Mouse (Mus musculus): ENCODE results near the gene Gsto2. TPM values are rescaled to one million over a fixed set of nuclear protein-coding genes. Genes with fewer than 3 reads are reported as not detected.

The Gsto2 gene
- polyA plus RNA-seq, 1 experiment from 2014 or later: 0.99 TPM

- WGBS: 21% methylated on average over 13 of the region's 13 CpGs
- H3K9me3 ChIP-seq (ENCODE audit: control insufficient read depth, low read length): no peaks in the 10 kb centered on the region
- ATAC-seq (ENCODE audit: insufficient read depth, low FRiP score, low TSS enrichment): peak; percentile 66
- H3K9ac ChIP-seq (ENCODE audit: low read length): peak overlapping the region; percentile 77
- peak; percentile 55 for DNase-seq (ENCODE audit: low spot score)
- H3K27ac ChIP-seq (ENCODE audit: low read depth, low read length): peak overlapping the region; percentile 67; the same call in 1 of the 2 replicates
- no peaks in the 10 kb centered on the region; the same call in 1 of the 2 replicates for H3K36me3 ChIP-seq (ENCODE audit: control insufficient read depth, insufficient read depth, low read length)
- H3K4me2 ChIP-seq (ENCODE audit: low read depth): peak overlapping the region; percentile 95
- H3K27me3 ChIP-seq (ENCODE audit: control insufficient read depth, insufficient read depth, low read length): no peaks in the 10 kb centered on the region
- no peaks in the 10 kb centered on the region for H3K4me1 ChIP-seq (ENCODE audit: control insufficient read depth, insufficient read depth, low read length)
- H3K4me3 ChIP-seq (ENCODE audit: low read depth, low read length): peak overlapping the region; percentile 61
Measured at GRCm38 (mm10) chr19:47853951-47854795, 11.2 kb upstream of the Gsto2 start.

- WGBS: under 1% methylated on average over 60 of the region's 60 CpGs
- H3K36me3 ChIP-seq (ENCODE audit: control insufficient read depth, insufficient read depth, low read length): no peaks in the 10 kb centered on the region; the same call in 1 of the 2 replicates
Measured at GRCm38 (mm10) chr19:47854796-47855783, 10.2 kb upstream of the Gsto2 start, which contains the start of gene Gsto1. TSS of gene Gsto1 (plus strand) at chr19:47854970.

GRCm38 (mm10) chr19:47857957-47858942, 7.1 kb upstream of the Gsto2 start:
- no peaks in the 10 kb centered on the region for H3K4me1 ChIP-seq (ENCODE audit: control insufficient read depth, insufficient read depth, low read length)
- DNase-seq (ENCODE audit: low spot score) (peak; percentile 8), ATAC-seq (ENCODE audit: insufficient read depth, low FRiP score, low TSS enrichment) (no peak)
- H3K9me3 ChIP-seq (ENCODE audit: control insufficient read depth, low read length): no peaks in the 10 kb centered on the region
- 87% methylated on average over 18 of the region's 18 CpGs for WGBS
- H3K27ac ChIP-seq (ENCODE audit: low read depth, low read length): no peak overlapping the region
- H3K9ac ChIP-seq (ENCODE audit: low read length): no peak overlapping the region
- no peak overlapping the region for H3K4me3 ChIP-seq (ENCODE audit: low read depth, low read length)
- no peak overlapping the region for H3K4me2 ChIP-seq (ENCODE audit: low read depth)
- no peaks in the 10 kb centered on the region for H3K27me3 ChIP-seq (ENCODE audit: control insufficient read depth, insufficient read depth, low read length)
- H3K36me3 ChIP-seq (ENCODE audit: control insufficient read depth, insufficient read depth, low read length): no peaks in the 10 kb centered on the region; the same call in 1 of the 2 replicates

More at GRCm38 (mm10) chr19:47854796-47855783, 10.2 kb upstream of the Gsto2 start, which contains the start of gene Gsto1:
- peak within 1 kb of the TSS; percentile 77 for H3K9ac ChIP-seq (ENCODE audit: low read length)
- no peaks in the 10 kb centered on the region for H3K27me3 ChIP-seq (ENCODE audit: control insufficient read depth, insufficient read depth, low read length)
- DNase-seq (ENCODE audit: low spot score): peak; percentile 90
- H3K4me3 ChIP-seq (ENCODE audit: low read depth, low read length): peak within 1 kb of the TSS; percentile 61
- H3K4me2 ChIP-seq (ENCODE audit: low read depth): peak within 1 kb of the TSS; percentile 95
- peak within 1 kb of the TSS; percentile 67 for H3K27ac ChIP-seq (ENCODE audit: low read depth, low read length)
- no peaks in the 10 kb centered on the region for H3K9me3 ChIP-seq (ENCODE audit: control insufficient read depth, low read length)
- H3K4me1 ChIP-seq (ENCODE audit: control insufficient read depth, insufficient read depth, low read length): no peaks in the 10 kb centered on the region
- peak; percentile 93 for ATAC-seq (ENCODE audit: insufficient read depth, low FRiP score, low TSS enrichment)

GRCm38 (mm10) chr19:47859180-47859579, 6.2 kb upstream of the Gsto2 start:
- H3K27me3 ChIP-seq (ENCODE audit: control insufficient read depth, insufficient read depth, low read length): no peaks in the 10 kb centered on the region
- H3K36me3 ChIP-seq (ENCODE audit: control insufficient read depth, insufficient read depth, low read length): no peaks in the 10 kb centered on the region; the same call in 1 of the 2 replicates
- H3K4me1 ChIP-seq (ENCODE audit: control insufficient read depth, insufficient read depth, low read length): no peaks in the 10 kb centered on the region
- ATAC-seq (ENCODE audit: insufficient read depth, low FRiP score, low TSS enrichment) (no peak), DNase-seq (ENCODE audit: low spot score) (peak; percentile 6)
- H3K27ac ChIP-seq (ENCODE audit: low read depth, low read length): no peak overlapping the region
- H3K9ac ChIP-seq (ENCODE audit: low read length): no peak overlapping the region
- WGBS: 94% methylated on average over 8 of the region's 8 CpGs
- H3K9me3 ChIP-seq (ENCODE audit: control insufficient read depth, low read length): no peaks in the 10 kb centered on the region
- no peak overlapping the region for H3K4me2 ChIP-seq (ENCODE audit: low read depth)
- H3K4me3 ChIP-seq (ENCODE audit: low read depth, low read length): no peak overlapping the region

GRCm38 (mm10) chr19:47862581-47862980, 2.8 kb upstream of the Gsto2 start:
- H3K36me3 ChIP-seq (ENCODE audit: control insufficient read depth, insufficient read depth, low read length): no peaks in the 10 kb centered on the region; the same call in 1 of the 2 replicates
- WGBS: 95% methylated on average over 3 of the region's 3 CpGs
- H3K9me3 ChIP-seq (ENCODE audit: control insufficient read depth, low read length): no peaks in the 10 kb centered on the region
- no peak overlapping the region for H3K9ac ChIP-seq (ENCODE audit: low read length)
- DNase-seq (ENCODE audit: low spot score) (peak; percentile 7), ATAC-seq (ENCODE audit: insufficient read depth, low FRiP score, low TSS enrichment) (no peak)
- H3K4me3 ChIP-seq (ENCODE audit: low read depth, low read length): no peak overlapping the region
- H3K27me3 ChIP-seq (ENCODE audit: control insufficient read depth, insufficient read depth, low read length): no peaks in the 10 kb centered on the region
- H3K4me2 ChIP-seq (ENCODE audit: low read depth): no peak overlapping the region
- H3K4me1 ChIP-seq (ENCODE audit: control insufficient read depth, insufficient read depth, low read length): no peaks in the 10 kb centered on the region
- no peak overlapping the region for H3K27ac ChIP-seq (ENCODE audit: low read depth, low read length)

- no peak overlapping the region for H3K4me2 ChIP-seq (ENCODE audit: low read depth)
- no peak overlapping the region for H3K9ac ChIP-seq (ENCODE audit: low read length)
- H3K36me3 ChIP-seq (ENCODE audit: control insufficient read depth, insufficient read depth, low read length): no peaks in the 10 kb centered on the region
- ATAC-seq (ENCODE audit: insufficient read depth, low FRiP score, low TSS enrichment): no peak
- H3K9me3 ChIP-seq (ENCODE audit: control insufficient read depth, low read length): no peaks in the 10 kb centered on the region
- DNase-seq (ENCODE audit: low spot score): peak; percentile 7
- no peak overlapping the region for H3K4me3 ChIP-seq (ENCODE audit: low read depth, low read length)
- H3K4me1 ChIP-seq (ENCODE audit: control insufficient read depth, insufficient read depth, low read length): no peaks in the 10 kb centered on the region
- WGBS: 98% methylated on average over 9 of the region's 9 CpGs
- no peaks in the 10 kb centered on the region for H3K27me3 ChIP-seq (ENCODE audit: control insufficient read depth, insufficient read depth, low read length)
- no peak overlapping the region for H3K27ac ChIP-seq (ENCODE audit: low read depth, low read length)
Measured at GRCm38 (mm10) chr19:47864051-47864450, 1.3 kb upstream of the Gsto2 start.

GRCm38 (mm10) chr19:47864721-47865120, 613 bp upstream of the Gsto2 start:
- peak; percentile 6 for DNase-seq (ENCODE audit: low spot score)
- Histone ChIP-seq H3K27ac (ENCODE audit: low read depth, low read length) (no peak overlapping the region), H3K9ac (ENCODE audit: low read length) (no peak overlapping the region), H3K27me3 (ENCODE audit: control insufficient read depth, insufficient read depth, low read length) (no peaks in the 10 kb centered on the region), H3K36me3 (ENCODE audit: control insufficient read depth, insufficient read depth, low read length) (no peaks in the 10 kb centered on the region), H3K4me3 (ENCODE audit: low read depth, low read length) (peak overlapping the region; percentile 60), H3K4me2 (ENCODE audit: low read depth) (peak overlapping the region; percentile 72), H3K9me3 (ENCODE audit: control insufficient read depth, low read length) (no peaks in the 10 kb centered on the region), H3K4me1 (ENCODE audit: control insufficient read depth, insufficient read depth, low read length) (no peaks in the 10 kb centered on the region)
- no peak for ATAC-seq (ENCODE audit: insufficient read depth, low FRiP score, low TSS enrichment)
- 83% methylated on average over 7 of the region's 7 CpGs for WGBS
